Mouse (Mus musculus) mature B cell (primary cell): ENCODE data around the gene Gm21119.
"Not testable (repeated sequence)": the region's sequence is repeated elsewhere in the genome, so short reads cannot be mapped to it uniquely, and the experiment has no call there.

Experiments used
- in situ Hi-C: fragments of 300-500 bp; cut with MboI; formaldehyde crosslinking; loops from 2 replicates; pipeline ENCODE4 v1.14.3; 2019

Gm21119 gene

DNA sequence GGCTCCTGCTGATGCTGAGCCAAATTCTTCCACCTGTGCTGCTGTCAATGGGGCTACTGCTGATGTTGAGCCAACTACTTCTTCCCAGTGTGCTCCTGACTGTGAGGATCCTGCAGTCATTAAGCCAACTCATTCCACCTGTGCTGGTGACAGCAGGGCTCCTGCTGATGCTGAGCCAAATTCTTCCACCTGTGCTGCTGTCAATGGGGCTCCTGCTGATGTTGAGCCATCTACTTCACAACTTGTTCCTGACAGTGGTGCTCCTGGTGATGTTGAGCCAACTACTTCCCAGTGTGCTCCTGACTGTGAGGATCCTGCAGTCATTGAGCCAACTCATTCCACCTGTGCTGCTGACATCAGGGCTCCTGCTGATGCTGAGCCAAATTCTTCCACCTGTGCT, 63.7 kb downstream of the Gm21119 start:
- in situ Hi-C loops, result not testable (repeated sequence)
